Mouse (Mus musculus): Measurements from ENCODE around the gene Med12l. TPM values are rescaled to one million over a fixed set of nuclear protein-coding genes. Genes with fewer than 3 reads are reported as not detected.

Med12l gene
- polyA plus RNA-seq, 1 experiment from 2014 or later, result 6.5 TPM

DNA sequence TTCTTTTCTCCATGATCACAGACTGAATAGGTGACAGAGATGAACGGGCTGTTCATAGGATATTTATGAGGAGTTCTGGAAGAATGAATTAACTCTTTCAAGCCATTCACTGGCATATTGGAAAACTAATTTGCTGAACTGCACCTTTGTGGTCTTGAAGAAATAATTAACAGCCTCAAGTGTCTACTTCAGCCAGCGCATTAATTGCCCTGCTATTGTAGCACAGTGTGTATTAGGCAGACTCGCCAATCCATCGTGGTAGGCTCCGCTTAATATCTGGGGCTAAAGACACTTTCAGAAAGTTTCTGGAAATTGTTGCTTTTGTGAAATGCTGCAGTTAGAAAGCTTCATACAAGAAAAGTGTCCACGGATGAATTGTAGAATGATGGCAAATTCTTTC, 35.9 kb downstream of the Med12l start:
- no peak overlapping the region for H3K4me2 ChIP-seq (ENCODE audit: low read length)
- no peak overlapping the region for H3K27ac ChIP-seq (replicated peaks; ENCODE audit: low read depth, low read length)
- H3K4me3 ChIP-seq (replicated peaks; ENCODE audit: low read depth, low read length), result no peak overlapping the region
- no peak for DNase-seq
- no peaks in the 10 kb centered on the region for H3K27me3 ChIP-seq (ENCODE audit: control insufficient read depth, insufficient read depth, low read length)
- no peak for ATAC-seq (ENCODE audit: low FRiP score, low TSS enrichment)
- 83% methylated on average over 6 of the region's 6 CpGs for WGBS
- H3K9ac ChIP-seq (replicated peaks; ENCODE audit: low read length), result no peak overlapping the region
- no peaks in the 10 kb centered on the region for H3K4me1 ChIP-seq (ENCODE audit: control insufficient read depth, insufficient read depth, low read length)
- no peaks in the 10 kb centered on the region for H3K9me3 ChIP-seq (ENCODE audit: control insufficient read depth, low read length)
- no peaks in the 10 kb centered on the region for H3K36me3 ChIP-seq (ENCODE audit: control insufficient read depth, insufficient read depth, low read length)

DNA sequence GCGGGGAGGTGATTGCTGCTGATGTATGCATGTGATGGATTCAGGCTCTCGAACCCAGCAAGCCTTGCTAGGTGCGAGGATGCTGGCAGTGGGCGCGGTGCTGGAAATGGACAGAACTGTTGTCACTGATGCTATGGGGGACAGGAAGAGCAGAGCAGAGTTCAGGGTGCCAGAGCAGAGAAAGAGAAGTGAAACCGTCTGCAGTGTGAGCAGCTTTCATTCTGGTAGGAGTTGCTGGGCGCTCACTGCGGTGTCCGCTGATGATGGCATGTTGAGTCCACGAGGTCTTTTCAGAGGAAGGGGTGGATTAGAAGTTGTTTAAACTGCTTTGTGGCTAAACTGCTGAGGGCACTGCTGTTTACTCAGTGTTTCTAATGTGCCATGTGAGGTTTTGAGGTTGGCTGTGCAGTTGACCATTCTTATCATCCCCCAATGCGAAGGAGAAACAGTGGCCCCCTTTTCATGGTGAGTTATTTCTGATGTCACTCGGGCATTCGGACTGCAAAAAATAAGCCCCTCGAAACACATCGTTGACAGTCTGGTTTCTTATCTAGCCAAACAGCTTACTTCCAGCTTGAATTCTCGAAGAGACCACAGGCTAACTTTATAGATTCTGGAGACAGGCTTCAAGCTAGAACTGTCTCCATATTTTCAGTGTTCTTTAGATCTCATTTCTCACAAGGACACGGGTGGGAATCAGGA, 49.4 kb downstream of the Med12l start:
- Histone ChIP-seq H3K4me2 (ENCODE audit: low read length) (no peak overlapping the region), H3K9me3 (ENCODE audit: control insufficient read depth, low read length) (no peaks in the 10 kb centered on the region), H3K27me3 (ENCODE audit: control insufficient read depth, insufficient read depth, low read length) (no peaks in the 10 kb centered on the region), H3K27ac (replicated peaks; ENCODE audit: low read depth, low read length) (no peak overlapping the region), H3K9ac (replicated peaks; ENCODE audit: low read length) (no peak overlapping the region), H3K4me1 (ENCODE audit: control insufficient read depth, insufficient read depth, low read length) (0 out of 2 replicates have a peak, but pooled peaks cover 3% of the 10 kb centered on the region), H3K4me3 (replicated peaks; ENCODE audit: low read depth, low read length) (no peak overlapping the region), H3K36me3 (ENCODE audit: control insufficient read depth, insufficient read depth, low read length) (no peaks in the 10 kb centered on the region)
- no peak for DNase-seq
- 87% methylated on average over 17 of the region's 17 CpGs for WGBS
- ATAC-seq (ENCODE audit: low FRiP score, low TSS enrichment), result no peak

DNA sequence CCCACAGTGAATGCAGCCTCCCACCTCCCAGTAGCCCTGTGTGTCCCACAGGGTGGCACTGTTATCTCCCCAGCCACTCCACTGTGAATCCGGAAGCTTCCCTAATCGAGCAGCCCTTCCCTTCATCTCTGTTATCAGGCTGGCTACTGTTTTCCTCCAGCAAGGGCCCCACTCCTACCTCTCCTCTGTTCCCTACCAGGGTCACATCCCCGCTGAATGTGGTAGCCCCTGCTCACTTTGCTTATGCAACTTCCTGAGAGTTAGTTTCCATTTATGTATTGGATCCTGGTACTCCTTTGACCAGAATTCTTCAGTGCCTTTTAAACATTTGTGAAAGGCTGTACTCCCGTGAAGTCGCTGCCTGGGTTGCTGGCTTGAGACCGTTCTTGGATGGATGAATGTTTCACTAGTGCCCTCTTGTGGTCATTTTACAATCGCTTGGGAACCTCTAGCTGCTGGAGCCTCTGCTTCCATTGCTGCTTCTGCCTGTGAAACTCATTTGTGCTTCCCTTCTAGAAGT, 53.5 kb downstream of the Med12l start:
- no peak overlapping the region for H3K4me3 ChIP-seq (replicated peaks; ENCODE audit: low read depth, low read length)
- peak overlapping the region; percentile 38 for H3K4me2 ChIP-seq (ENCODE audit: low read length)
- no peaks in the 10 kb centered on the region for H3K27me3 ChIP-seq (ENCODE audit: control insufficient read depth, insufficient read depth, low read length)
- DNase-seq (peak; percentile 95), ATAC-seq (ENCODE audit: low FRiP score, low TSS enrichment) (peak; percentile 87)
- no peaks in the 10 kb centered on the region for H3K9me3 ChIP-seq (ENCODE audit: control insufficient read depth, low read length)
- WGBS, result 3% methylated on average over 7 of the region's 7 CpGs
- no peak overlapping the region for H3K27ac ChIP-seq (replicated peaks; ENCODE audit: low read depth, low read length)
- H3K4me1 ChIP-seq (ENCODE audit: control insufficient read depth, insufficient read depth, low read length), result 0 out of 2 replicates have a peak, but pooled peaks cover 3% of the 10 kb centered on the region
- no peak overlapping the region for H3K9ac ChIP-seq (replicated peaks; ENCODE audit: low read length)
- H3K36me3 ChIP-seq (ENCODE audit: control insufficient read depth, insufficient read depth, low read length), result no peaks in the 10 kb centered on the region

DNA sequence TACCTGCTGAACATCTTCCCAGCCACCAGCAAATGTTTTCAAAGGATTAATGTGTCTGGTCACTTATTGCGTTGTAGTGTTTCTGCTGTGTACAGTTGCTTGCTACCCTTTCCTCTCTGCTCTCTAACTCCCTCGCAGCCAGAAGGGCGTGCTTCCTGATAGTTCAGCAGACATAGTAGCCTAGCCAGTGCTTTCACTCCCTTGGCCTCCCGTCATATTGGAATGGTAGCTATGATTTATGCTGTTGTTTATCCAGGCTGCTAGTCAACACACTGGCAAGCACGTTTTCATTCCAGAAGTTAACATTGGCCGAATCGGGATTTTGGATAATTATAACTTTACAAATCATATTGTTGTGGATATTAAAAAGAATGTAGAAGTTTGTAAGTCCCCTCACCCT, 54.5 kb downstream of the Med12l start:
- Histone ChIP-seq H3K36me3 (ENCODE audit: control insufficient read depth, insufficient read depth, low read length) (no peaks in the 10 kb centered on the region), H3K9me3 (ENCODE audit: control insufficient read depth, low read length) (no peaks in the 10 kb centered on the region), H3K4me3 (replicated peaks; ENCODE audit: low read depth, low read length) (no peak overlapping the region), H3K27ac (replicated peaks; ENCODE audit: low read depth, low read length) (no peak overlapping the region), H3K4me1 (ENCODE audit: control insufficient read depth, insufficient read depth, low read length) (0 out of 2 replicates have a peak, but pooled peaks cover 3% of the 10 kb centered on the region), H3K9ac (replicated peaks; ENCODE audit: low read length) (no peak overlapping the region), H3K4me2 (ENCODE audit: low read length) (no peak overlapping the region), H3K27me3 (ENCODE audit: control insufficient read depth, insufficient read depth, low read length) (no peaks in the 10 kb centered on the region)
- 91% methylated on average over 7 of the region's 7 CpGs for WGBS
- no peak for DNase-seq
- ATAC-seq (ENCODE audit: low FRiP score, low TSS enrichment), result no peak

DNA sequence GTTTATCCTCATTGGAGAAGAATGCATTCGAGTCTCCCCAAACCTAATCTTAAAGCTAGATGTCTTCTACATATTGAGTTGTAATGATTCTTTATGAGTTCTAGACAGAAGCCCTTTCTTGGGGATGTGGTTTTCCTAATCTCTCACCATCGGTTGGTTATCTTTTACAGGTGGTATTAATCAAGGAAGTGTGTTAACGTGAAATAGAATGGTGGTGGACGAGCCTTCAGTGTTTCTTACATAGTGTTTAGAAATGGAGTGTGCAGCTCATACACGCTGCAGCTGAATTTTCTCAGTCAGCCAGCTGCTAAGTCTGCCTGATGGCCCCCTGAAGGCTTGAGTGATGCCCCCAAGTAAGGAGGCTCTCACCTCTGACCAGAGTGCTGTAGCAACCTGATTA, 56.5 kb downstream of the Med12l start:
- H3K4me3 ChIP-seq (replicated peaks; ENCODE audit: low read depth, low read length), result no peak overlapping the region
- no peaks in the 10 kb centered on the region for H3K27me3 ChIP-seq (ENCODE audit: control insufficient read depth, insufficient read depth, low read length)
- 85% methylated on average over 5 of the region's 5 CpGs for WGBS
- H3K36me3 ChIP-seq (ENCODE audit: control insufficient read depth, insufficient read depth, low read length), result no peaks in the 10 kb centered on the region
- no peak overlapping the region for H3K4me2 ChIP-seq (ENCODE audit: low read length)
- no peak for ATAC-seq (ENCODE audit: low FRiP score, low TSS enrichment)
- H3K4me1 ChIP-seq (ENCODE audit: control insufficient read depth, insufficient read depth, low read length), result 0 out of 2 replicates have a peak, but pooled peaks cover 3% of the 10 kb centered on the region
- no peak overlapping the region for H3K9ac ChIP-seq (replicated peaks; ENCODE audit: low read length)
- H3K27ac ChIP-seq (replicated peaks; ENCODE audit: low read depth, low read length), result no peak overlapping the region
- no peak for DNase-seq
- H3K9me3 ChIP-seq (ENCODE audit: control insufficient read depth, low read length), result no peaks in the 10 kb centered on the region

DNA sequence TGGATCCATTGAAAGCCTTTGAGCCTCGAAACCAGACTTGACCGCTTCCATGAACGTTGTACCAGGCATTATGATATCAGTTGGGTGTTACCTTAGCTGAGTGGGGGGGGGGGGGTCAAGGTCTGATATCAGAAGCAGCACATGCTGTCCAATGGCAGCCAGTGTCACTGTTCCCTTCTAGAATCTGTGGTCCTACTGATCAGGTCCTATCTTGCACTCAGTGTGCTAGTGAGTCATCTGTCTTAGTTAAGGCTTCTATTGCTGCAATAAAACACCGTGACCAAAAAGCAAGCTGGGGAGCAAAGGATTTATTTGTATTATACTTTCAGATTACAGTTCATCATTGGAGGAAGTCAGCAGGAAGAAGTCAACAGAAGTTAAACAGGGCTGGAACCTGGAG, 57.8 kb downstream of the Med12l start:
- 93% methylated on average over 4 of the region's 4 CpGs for WGBS
- Histone ChIP-seq H3K4me3 (replicated peaks; ENCODE audit: low read depth, low read length) (no peak overlapping the region), H3K9ac (replicated peaks; ENCODE audit: low read length) (no peak overlapping the region), H3K27ac (replicated peaks; ENCODE audit: low read depth, low read length) (no peak overlapping the region), H3K27me3 (ENCODE audit: control insufficient read depth, insufficient read depth, low read length) (no peaks in the 10 kb centered on the region), H3K9me3 (ENCODE audit: control insufficient read depth, low read length) (no peaks in the 10 kb centered on the region), H3K36me3 (ENCODE audit: control insufficient read depth, insufficient read depth, low read length) (no peaks in the 10 kb centered on the region), H3K4me1 (ENCODE audit: control insufficient read depth, insufficient read depth, low read length) (0 out of 2 replicates have a peak, but pooled peaks cover 3% of the 10 kb centered on the region), H3K4me2 (ENCODE audit: low read length) (no peak overlapping the region)
- DNase-seq (no peak), ATAC-seq (ENCODE audit: low FRiP score, low TSS enrichment) (no peak)

DNA sequence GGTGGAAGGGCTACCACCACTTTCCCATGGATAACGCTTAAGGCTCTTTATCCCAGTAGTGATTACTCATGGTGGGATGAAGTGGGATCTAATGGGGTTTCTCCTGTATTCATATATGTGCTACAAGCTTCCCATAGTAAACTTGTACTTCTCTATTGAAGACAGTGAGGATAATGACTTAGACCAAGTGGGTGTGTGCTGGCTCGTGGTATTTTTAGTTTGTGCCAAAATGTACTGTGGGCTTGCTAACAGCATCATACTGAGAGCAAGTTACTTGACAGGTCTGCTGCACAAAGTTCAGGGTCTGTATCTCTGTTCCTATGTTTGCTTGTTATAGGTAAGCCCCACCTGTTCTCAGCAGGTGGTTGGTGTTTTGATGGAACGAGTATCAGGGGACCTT, 60.3 kb downstream of the Med12l start:
- Histone ChIP-seq H3K27me3 (ENCODE audit: control insufficient read depth, insufficient read depth, low read length) (no peaks in the 10 kb centered on the region), H3K9me3 (ENCODE audit: control insufficient read depth, low read length) (no peaks in the 10 kb centered on the region), H3K4me1 (ENCODE audit: control insufficient read depth, insufficient read depth, low read length) (no peaks in the 10 kb centered on the region), H3K9ac (replicated peaks; ENCODE audit: low read length) (no peak overlapping the region), H3K36me3 (ENCODE audit: control insufficient read depth, insufficient read depth, low read length) (no peaks in the 10 kb centered on the region), H3K27ac (replicated peaks; ENCODE audit: low read depth, low read length) (no peak overlapping the region), H3K4me2 (ENCODE audit: low read length) (no peak overlapping the region), H3K4me3 (replicated peaks; ENCODE audit: low read depth, low read length) (no peak overlapping the region)
- ATAC-seq (ENCODE audit: low FRiP score, low TSS enrichment), result no peak
- WGBS, result 89% methylated on average over 3 of the region's 3 CpGs
- no peak for DNase-seq

DNA sequence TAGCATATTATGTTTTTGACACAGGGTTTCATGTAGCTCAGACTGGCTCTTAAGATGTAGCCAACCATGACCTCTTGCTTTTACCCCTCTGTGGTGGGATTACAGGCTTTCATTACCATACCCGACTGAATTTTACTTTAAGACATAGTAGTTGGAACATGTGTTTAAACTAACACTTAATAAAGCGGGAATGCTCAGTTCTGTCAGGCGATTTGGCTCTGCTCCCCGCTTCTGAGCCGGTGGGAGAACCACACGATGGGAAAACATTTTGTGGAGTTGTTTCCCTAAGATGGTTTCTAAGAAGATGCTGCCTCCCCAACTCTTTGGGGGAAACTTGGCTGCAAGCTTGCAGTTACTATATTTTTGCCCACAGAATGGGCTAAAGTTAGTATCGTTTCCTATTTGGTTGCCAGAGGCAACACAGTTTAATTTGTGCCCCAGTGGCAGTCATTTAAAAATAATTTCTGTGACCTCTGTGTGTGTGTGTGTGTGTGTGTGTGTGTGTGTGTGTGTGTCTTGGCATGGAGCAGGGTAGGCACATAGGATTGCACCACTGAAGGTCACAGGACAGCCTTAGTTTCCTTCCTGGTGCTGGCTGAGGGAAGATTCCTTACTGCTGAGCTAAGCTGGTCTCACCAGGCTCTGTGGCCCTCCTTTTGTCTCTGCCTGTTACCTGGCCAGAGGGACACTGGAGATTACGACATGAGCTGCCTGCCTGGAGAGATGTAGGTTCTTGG, 61.1 kb downstream of the Med12l start:
- 76% methylated on average over 8 of the region's 8 CpGs for WGBS

More for the DNA sequence above, 61.1 kb downstream of the Med12l start:
- Histone ChIP-seq H3K9me3 (ENCODE audit: control insufficient read depth, low read length) (no peaks in the 10 kb centered on the region), H3K4me1 (ENCODE audit: control insufficient read depth, insufficient read depth, low read length) (no peaks in the 10 kb centered on the region), H3K27me3 (ENCODE audit: control insufficient read depth, insufficient read depth, low read length) (no peaks in the 10 kb centered on the region), H3K36me3 (ENCODE audit: control insufficient read depth, insufficient read depth, low read length) (no peaks in the 10 kb centered on the region), H3K4me3 (replicated peaks; ENCODE audit: low read depth, low read length) (no peak overlapping the region), H3K4me2 (ENCODE audit: low read length) (no peak overlapping the region), H3K27ac (replicated peaks; ENCODE audit: low read depth, low read length) (no peak overlapping the region), H3K9ac (replicated peaks; ENCODE audit: low read length) (no peak overlapping the region)
- no peak for ATAC-seq (ENCODE audit: low FRiP score, low TSS enrichment)
- DNase-seq, result no peak
